Mouse (Mus musculus): ENCODE measurements around the gene Traf3ip3. TPM values are rescaled to one million over a fixed set of nuclear protein-coding genes. Genes with fewer than 3 reads are reported as not detected.

The Traf3ip3 gene
- 2.2 and 2.9 TPM in 2 replicates for polyA plus RNA-seq (2012; rRNA removed)

GRCm38 (mm10) chr1:193201383-193201778, at the start of gene Traf3ip3:
Gene Traf3ip3 (minus strand): TSS chr1:193201703.
- no peak for DNase-seq (ENCODE audit: low spot score)

DNA sequence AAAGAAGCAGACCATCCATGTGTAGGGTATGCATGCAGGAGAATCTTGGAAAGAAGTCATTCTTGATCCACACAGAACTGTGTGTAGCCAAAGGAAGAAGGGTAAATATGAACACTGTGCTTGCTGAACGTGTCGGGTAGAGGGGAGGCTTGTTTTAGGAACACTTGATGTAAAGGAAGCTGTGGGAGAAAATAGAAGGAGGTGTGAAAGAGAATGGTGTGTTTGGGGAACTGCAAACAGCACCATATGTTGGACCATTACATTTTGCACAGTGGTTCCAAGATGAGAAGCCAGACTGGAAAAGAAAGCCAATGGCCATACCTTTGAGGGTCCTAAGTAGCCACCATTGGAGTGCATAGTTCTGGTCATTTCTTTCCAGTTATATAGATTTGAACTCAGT, 48.5 kb upstream of the Traf3ip3 start:
- DNase-seq (ENCODE audit: low spot score), result no peak

GRCm38 (mm10) chr1:193244235-193244634, 42.7 kb upstream of the Traf3ip3 start:
- no peak for DNase-seq (ENCODE audit: low spot score)

GRCm38 (mm10) chr1:193243571-193244193, 42.2 kb upstream of the Traf3ip3 start:
- no peak for DNase-seq (ENCODE audit: low spot score)

DNA sequence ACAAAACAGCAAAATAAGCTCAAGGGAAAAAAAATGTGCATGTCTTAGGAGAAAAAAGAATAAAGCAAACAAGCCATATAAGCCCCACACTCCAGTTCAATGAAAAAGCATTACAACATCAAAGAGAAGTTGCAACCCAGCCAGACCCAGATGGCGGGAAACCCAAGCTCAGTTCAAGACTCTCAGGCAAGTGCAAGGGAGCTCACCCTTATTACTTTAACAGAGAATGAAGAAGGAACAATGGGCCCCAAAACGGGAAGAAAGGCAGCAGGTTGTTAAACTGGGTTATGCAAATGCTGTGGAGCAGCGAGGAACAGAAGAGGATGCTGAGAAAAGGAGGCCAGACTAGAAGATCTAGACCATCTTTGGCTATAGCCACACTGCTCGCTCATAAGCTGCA, 41.4 kb upstream of the Traf3ip3 start:
- no peak for DNase-seq (ENCODE audit: low spot score)

DNA sequence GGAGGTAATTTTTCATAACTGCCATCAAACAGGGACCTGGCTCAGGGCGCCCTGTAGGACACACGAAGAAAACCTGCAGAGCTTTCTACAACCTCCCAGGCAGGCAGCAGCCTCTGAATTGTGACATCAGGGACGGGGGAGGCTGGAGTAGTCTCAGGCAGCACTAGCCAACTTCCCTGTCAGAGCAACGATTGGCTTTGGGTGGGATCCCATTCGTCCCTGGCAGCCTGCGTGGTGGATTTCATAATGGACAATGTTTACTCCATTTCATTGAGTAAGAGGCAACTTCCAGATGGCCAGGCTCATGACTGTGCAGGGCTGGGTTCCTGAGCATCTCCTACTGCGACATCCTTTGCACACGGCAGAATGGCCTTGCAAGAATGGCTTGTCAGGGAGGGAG, 40.7 kb upstream of the Traf3ip3 start:
- DNase-seq (ENCODE audit: low spot score), result peak; percentile 24

- no peak for DNase-seq (ENCODE audit: low spot score)
Measured at GRCm38 (mm10) chr1:193241436-193241835, 39.9 kb upstream of the Traf3ip3 start.

DNA sequence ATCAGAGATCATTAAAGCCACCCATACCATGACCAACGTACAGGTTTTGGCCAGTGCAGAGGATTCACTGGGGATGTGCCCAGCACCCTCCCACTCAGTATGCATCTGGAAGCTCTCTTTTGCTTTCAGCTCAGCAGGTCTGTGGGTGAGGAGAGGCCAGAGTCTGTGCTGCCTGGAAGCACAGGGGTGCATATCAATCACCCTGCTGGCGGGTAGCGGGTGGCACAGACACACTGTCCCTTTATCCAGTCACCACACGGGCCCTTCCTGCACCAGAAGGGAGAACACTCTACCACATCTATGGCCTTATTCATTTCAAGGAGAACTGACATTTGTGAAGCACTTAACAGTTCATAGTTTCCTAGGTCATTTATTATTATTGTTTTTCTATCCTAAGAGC, 36.9 kb upstream of the Traf3ip3 start:
- DNase-seq (ENCODE audit: low spot score), result no peak

DNA sequence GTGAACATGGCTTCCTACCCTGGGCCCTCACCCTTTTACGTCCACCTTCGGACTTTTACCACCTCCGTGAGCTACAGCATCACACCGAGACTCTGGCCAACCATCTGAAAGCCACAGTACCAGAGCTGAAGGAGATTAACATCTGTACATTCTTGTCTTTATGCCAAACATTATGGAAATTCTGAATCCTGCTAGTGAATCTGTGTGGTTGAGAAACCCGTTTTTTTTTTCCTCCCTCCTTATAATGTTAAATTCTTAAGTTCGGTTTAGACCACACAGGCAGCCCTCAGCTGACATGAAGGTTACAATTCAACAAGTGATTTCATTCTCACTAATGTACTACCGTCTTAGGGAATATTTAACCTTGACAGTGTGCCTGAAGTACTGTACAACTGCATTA, 33.4 kb upstream of the Traf3ip3 start:
- no peak for DNase-seq (ENCODE audit: low spot score)

GRCm38 (mm10) chr1:193234130-193234645, 32.7 kb upstream of the Traf3ip3 start:
- no peak for DNase-seq (ENCODE audit: low spot score)

- DNase-seq (ENCODE audit: low spot score), result no peak
Measured at GRCm38 (mm10) chr1:193232732-193233131, 31.2 kb upstream of the Traf3ip3 start.

GRCm38 (mm10) chr1:193230935-193231334, 29.4 kb upstream of the Traf3ip3 start:
- DNase-seq (ENCODE audit: low spot score), result no peak

DNA sequence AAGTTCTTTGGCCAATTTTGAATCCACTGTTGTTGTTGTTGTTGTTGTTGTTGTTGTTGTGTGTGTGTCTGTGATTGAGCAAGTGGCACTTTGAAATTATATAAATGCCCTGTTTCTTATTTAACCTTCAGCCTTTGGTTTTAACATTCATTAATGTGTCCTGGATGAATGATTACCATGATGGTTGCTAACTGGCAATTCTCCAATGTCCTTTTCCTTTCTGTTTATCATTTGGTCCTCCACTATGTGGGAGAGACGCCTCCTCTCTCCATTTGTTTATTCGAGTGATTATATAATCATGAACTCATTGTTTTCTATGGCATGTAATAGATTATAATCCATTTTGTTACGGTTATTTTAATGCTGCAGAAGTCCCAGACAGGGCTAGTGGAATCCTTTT, 29.0 kb upstream of the Traf3ip3 start:
- no peak for DNase-seq (ENCODE audit: low spot score)

- no peak for DNase-seq (ENCODE audit: low spot score)
Measured at GRCm38 (mm10) chr1:193229570-193229969, 28.1 kb upstream of the Traf3ip3 start.

DNA sequence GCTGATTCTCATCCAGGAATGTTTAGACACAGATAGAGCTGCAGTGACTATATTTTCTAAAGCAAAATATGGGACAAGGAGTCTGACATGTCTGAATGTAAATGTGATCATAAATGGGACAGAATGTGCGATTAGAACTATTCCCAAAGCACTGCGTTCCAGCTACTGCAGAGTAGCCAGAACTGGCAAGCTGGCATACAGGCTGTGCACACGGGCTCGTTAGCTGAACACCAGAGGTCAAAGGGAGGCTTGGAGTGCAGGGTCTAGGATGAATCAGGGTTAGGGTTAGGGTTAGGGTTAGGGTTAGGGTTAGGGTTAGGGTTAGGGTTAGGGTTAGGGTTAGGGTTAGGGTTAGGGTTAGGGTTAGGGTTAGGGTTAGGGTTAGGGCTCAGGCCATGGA, 26.0 kb upstream of the Traf3ip3 start:
- DNase-seq (ENCODE audit: low spot score), result no peak

DNA sequence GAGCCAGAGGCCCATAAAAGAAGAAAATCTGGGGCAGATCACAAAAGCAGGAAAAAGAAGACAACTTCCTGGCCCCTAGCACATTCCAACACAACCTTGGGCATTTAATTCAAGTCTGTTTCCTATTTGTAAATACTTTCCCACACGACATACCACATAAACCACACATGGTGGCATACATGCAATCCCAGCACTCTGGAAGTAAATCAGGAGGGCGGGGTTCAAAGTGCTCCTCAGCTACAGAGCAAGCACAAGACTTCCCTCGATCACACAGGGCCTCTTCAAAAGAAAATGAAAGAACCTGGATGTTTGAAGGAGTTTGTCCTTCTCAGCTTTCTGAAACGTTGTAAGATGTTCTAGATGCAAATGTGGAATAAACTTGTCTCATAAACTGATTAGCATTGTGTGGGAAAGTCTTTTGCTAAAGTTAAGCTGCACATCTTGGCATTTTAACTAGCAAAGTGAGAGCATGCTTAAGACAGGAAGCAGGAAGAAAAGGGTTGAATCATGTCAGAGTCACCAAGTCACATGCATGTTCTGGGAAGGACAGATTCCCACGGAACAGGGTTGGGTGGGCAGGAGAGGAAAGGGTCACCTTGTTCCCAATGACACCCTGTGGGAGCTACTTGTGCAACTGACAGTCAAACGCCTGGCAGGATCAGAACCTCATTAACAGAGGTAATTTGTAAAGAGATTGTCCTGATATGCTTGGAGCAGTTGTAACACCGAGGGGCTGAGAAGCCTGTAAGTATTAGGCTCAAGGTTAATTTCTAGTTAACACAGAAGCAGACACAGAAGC, 25.4 kb upstream of the Traf3ip3 start:
- no peak for DNase-seq (ENCODE audit: low spot score)

DNA sequence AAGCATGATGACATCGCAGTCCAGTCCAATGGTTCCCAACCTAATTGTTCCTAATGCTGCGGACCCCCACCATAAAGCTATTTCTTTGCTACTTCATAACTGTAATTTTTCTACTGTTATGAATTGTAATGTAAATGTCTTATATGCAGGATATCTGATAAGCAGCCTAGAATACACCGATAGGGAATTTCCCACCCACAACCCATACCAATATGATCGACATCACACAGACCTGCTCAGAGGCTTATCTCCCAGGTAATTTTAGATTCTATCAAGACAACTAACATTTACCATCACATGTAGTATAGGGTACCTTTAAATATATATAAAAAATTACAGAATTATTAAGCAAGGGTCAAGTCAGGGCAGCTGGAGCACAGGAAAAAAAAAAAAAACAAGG, 24.6 kb upstream of the Traf3ip3 start:
- no peak for DNase-seq (ENCODE audit: low spot score)

DNA sequence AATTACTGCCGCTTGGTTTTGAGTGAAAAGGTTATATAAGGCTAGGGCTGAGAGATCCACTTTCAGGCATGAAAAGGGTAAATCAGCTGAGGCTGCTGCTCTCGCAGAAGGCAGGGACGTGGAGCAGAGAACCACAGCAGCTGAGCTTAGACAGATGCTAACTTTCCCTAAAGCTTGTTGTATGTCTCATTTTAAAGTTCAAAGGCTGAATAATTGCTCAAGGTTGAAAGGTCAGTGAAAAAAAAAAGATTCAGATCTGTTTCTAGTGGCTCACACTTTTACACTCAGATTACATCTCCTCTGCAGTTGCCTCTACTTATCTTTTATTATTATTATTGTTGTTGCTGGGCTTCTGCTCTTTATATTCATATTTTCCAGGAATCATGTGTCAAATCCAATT, 24.0 kb upstream of the Traf3ip3 start:
- no peak for DNase-seq (ENCODE audit: low spot score)

GRCm38 (mm10) chr1:193220408-193220807, 18.9 kb upstream of the Traf3ip3 start:
- no peak for DNase-seq (ENCODE audit: low spot score)

DNA sequence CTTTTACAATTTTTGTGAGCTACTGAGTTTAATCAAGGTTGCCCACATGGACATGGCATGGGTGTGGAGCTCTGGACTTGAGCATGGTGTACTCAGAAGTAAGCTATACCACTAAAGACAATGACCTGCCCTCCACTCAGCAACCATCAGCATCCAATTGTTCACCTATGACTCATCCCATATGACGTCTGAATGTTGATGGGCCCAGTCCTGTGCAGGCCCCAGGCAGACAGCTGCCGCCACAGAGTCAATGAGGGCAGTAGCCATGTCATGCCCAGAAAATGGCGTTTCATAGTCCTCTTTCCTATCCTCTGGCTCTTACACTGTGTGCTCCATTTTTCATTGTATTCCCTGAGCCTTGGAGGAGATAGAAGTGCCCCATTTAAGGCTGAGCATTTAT, 14.5 kb upstream of the Traf3ip3 start:
- no peak for DNase-seq (ENCODE audit: low spot score)

GRCm38 (mm10) chr1:193214053-193214452, 12.6 kb upstream of the Traf3ip3 start:
- no peak for DNase-seq (ENCODE audit: low spot score)

GRCm38 (mm10) chr1:193211371-193211770, 9.9 kb upstream of the Traf3ip3 start:
- DNase-seq (ENCODE audit: low spot score), result no peak

DNA sequence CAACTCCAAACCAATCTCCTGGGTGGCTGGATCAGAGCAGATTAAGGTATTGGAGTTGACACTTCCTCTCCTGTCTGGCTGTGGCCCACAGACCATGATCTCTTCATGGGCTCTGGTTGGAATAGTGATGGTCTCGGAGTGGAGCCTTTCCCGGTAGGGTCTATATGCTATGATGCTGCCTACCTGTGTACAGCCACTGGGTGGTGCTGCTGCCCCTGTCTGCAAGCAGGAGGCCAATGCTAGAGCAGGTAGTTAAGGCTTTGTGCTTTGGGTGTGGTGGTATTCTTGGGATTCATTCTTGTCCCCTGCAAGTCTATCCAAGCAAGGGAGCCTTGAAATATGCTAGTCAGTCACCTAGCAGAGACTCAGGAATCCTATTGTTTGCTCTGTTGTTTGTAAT, 6.7 kb upstream of the Traf3ip3 start:
- no peak for DNase-seq (ENCODE audit: low spot score)
